Mouse (Mus musculus): ENCODE results near the gene Zfp764. TPM values are rescaled to one million over a fixed set of nuclear protein-coding genes. Genes with fewer than 3 reads are reported as not detected.
"Not testable (repeated sequence)": the region's sequence is repeated elsewhere in the genome, so short reads cannot be mapped to it uniquely, and the experiment has no call there.

The Zfp764 gene
- polyA plus RNA-seq, 1 experiment, result 0.31 TPM

DNA sequence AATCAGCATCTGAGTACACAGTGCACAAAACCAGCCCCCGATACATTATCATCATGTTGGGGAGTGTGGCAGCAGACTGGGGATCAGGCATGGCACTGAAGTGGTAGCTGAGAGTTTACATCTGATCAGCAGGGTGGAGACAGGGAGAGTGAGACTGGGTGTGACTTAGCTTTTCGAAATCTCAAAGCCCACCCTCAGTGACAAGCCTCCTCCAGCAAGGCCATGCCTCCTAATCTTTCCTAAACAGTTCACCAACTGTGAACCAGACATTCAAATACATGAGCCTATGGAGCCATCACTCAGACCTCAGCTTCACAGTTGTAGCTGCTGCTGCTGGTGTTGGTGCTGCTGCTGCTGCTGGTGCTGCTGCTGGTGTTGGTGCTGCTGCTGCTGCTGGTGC is 4.8 kb upstream of the Zfp764 start:
- Histone ChIP-seq H3K36me3 (ENCODE audit: control insufficient read depth, insufficient read depth, low read length) (no peaks in the 10 kb centered on the region), H3K4me3 (ENCODE audit: control insufficient read depth, low read depth, low read length) (peak overlapping the region; percentile 16; the same call in 1 of the 2 replicates), H3K4me1 (ENCODE audit: control insufficient read depth, insufficient read depth, low read length) (peaks cover 4% of the 10 kb centered on the region)

DNA sequence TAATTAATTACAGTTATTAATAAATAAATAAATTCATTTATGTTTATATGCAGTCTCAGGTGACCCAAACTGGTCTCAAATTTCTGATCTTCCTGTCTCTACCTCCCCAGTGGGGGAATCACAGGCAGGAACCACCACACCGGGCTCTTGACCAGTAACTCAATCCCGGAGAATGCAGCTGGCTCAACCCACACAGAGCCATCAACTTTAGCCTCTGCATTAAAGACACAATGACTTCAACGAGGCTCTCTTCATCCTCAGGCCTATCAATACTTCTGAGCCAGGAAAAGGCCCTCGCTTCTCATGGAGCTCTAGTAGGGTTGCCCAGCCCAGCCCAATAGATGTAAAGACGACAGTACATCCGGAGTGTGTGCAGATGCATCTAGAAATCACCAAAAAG is 2.5 kb downstream of the Zfp764 start:
- H3K27ac ChIP-seq (ENCODE audit: control insufficient read depth, insufficient read depth, low read depth, low read length); H3K4me1 ChIP-seq (ENCODE audit: control insufficient read depth, insufficient read depth, low read length); H3K4me3 ChIP-seq (ENCODE audit: control insufficient read depth, low read depth, low read length); H3K36me3 ChIP-seq (ENCODE audit: control insufficient read depth, insufficient read depth, low read length); H3K27me3 ChIP-seq (ENCODE audit: control insufficient read depth, insufficient read depth, low read length): not testable (repeated sequence)

More for the DNA sequence above, 4.8 kb upstream of the Zfp764 start:
- no peak overlapping the region for H3K27ac ChIP-seq (ENCODE audit: control insufficient read depth, insufficient read depth, low read depth, low read length)
- no peak for TF ChIP-seq CTCF (IDR thresholded peaks at IDR 0.05; ENCODE audit: control insufficient read depth, insufficient read depth, insufficient replicate concordance, low read depth, low read length)
- TF ChIP-seq POLR2A (IDR thresholded peaks at IDR 0.05; ENCODE audit: control insufficient read depth, low read depth, low read length), result no peak
- no peaks in the 10 kb centered on the region for H3K27me3 ChIP-seq (ENCODE audit: control insufficient read depth, insufficient read depth, low read length)

DNA sequence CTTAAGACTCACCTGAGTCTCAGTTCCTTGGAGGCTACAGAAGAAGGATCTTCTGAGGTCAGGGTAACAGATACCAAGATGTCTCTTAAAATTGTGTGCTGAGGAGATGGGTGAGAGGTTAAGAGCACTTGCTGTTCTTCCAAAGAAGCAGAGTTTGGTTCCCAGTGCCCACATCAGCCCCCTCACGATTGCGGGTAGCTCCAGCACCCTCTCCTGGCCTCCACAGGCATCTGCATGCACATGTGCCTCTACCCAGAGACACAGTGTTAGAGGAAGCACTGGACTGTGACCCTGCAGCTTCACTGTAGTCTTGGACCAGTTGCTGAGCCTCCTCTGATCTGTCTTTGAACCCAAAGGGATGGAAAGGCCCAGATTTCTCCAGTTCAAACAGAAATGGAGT is 3.6 kb downstream of the Zfp764 start:
- no peak for TF ChIP-seq CTCF (IDR thresholded peaks at IDR 0.05; ENCODE audit: control insufficient read depth, insufficient read depth, insufficient replicate concordance, low read depth, low read length)
- TF ChIP-seq POLR2A (IDR thresholded peaks at IDR 0.05; ENCODE audit: control insufficient read depth, low read depth, low read length), result no peak
- no peak overlapping the region for H3K4me3 ChIP-seq (ENCODE audit: control insufficient read depth, low read depth, low read length)
- no peak overlapping the region for H3K27ac ChIP-seq (ENCODE audit: control insufficient read depth, insufficient read depth, low read depth, low read length)
- no peaks in the 10 kb centered on the region for H3K36me3 ChIP-seq (ENCODE audit: control insufficient read depth, insufficient read depth, low read length)
- no peaks in the 10 kb centered on the region for H3K27me3 ChIP-seq (ENCODE audit: control insufficient read depth, insufficient read depth, low read length)
- peaks cover 8% of the 10 kb centered on the region for H3K4me1 ChIP-seq (ENCODE audit: control insufficient read depth, insufficient read depth, low read length)

DNA sequence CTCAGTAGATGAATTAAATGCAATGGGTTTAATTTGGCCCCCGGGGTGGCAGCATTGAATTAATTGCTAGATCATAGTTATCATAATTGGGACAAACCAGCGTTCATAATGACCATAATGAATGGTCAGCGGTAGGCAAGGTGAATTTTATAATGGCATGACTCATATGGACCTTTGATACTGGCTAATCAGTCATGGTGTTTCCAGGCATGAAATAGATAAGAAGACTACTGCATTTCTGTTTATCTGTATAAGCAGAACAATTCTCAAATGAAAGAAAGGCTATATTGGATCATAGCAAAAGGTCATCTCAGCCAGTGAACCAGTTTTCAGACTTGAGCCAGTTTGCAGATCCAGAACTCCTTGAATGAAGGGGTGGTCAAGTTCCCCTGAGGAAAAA is 6.3 kb downstream of the Zfp764 start:
- no peaks in the 10 kb centered on the region for H3K4me1 ChIP-seq (ENCODE audit: control insufficient read depth, insufficient read depth, low read length)
- no peak for TF ChIP-seq POLR2A (IDR thresholded peaks at IDR 0.05; ENCODE audit: control insufficient read depth, low read depth, low read length)
- no peak for TF ChIP-seq CTCF (IDR thresholded peaks at IDR 0.05; ENCODE audit: control insufficient read depth, insufficient read depth, insufficient replicate concordance, low read depth, low read length)
- H3K27ac ChIP-seq (ENCODE audit: control insufficient read depth, insufficient read depth, low read depth, low read length), result no peak overlapping the region
- H3K4me3 ChIP-seq (ENCODE audit: control insufficient read depth, low read depth, low read length), result no peak overlapping the region
- H3K36me3 ChIP-seq (ENCODE audit: control insufficient read depth, insufficient read depth, low read length), result no peaks in the 10 kb centered on the region
- no peaks in the 10 kb centered on the region for H3K27me3 ChIP-seq (ENCODE audit: control insufficient read depth, insufficient read depth, low read length)

DNA sequence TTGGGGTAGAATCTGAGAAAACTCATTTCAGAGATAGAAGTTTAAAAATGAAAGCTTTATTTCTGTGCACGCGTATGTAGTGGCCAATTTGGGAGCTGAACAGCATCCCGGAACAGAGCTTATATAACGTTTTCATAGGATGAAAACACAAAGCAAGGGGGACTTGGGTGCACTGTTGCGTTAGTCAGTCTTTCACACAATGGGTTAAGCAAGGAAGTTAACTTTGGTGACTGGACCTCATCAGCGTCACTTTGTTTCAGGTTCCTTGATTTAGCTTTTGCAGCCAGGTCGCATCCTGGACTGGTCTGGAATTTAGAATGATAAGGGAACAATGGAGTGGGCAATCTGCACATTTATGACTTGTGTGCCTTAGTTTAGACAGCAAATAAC is 12.7 kb downstream of the Zfp764 start:
- Histone ChIP-seq H3K27me3 (ENCODE audit: control insufficient read depth, insufficient read depth, low read length) (no peaks in the 10 kb centered on the region), H3K4me1 (ENCODE audit: control insufficient read depth, insufficient read depth, low read length) (peaks cover 15% of the 10 kb centered on the region), H3K4me3 (ENCODE audit: control insufficient read depth, low read depth, low read length) (peak overlapping the region; percentile 96), H3K27ac (ENCODE audit: control insufficient read depth, insufficient read depth, low read depth, low read length) (peak overlapping the region; percentile 25; the same call in 1 of the 2 replicates), H3K36me3 (ENCODE audit: control insufficient read depth, insufficient read depth, low read length) (no peaks in the 10 kb centered on the region)
- no peak for TF ChIP-seq POLR2A (IDR thresholded peaks at IDR 0.05; ENCODE audit: control insufficient read depth, low read depth, low read length)
- TF ChIP-seq CTCF (IDR thresholded peaks at IDR 0.05; ENCODE audit: control insufficient read depth, insufficient read depth, insufficient replicate concordance, low read depth, low read length), result no peak

DNA sequence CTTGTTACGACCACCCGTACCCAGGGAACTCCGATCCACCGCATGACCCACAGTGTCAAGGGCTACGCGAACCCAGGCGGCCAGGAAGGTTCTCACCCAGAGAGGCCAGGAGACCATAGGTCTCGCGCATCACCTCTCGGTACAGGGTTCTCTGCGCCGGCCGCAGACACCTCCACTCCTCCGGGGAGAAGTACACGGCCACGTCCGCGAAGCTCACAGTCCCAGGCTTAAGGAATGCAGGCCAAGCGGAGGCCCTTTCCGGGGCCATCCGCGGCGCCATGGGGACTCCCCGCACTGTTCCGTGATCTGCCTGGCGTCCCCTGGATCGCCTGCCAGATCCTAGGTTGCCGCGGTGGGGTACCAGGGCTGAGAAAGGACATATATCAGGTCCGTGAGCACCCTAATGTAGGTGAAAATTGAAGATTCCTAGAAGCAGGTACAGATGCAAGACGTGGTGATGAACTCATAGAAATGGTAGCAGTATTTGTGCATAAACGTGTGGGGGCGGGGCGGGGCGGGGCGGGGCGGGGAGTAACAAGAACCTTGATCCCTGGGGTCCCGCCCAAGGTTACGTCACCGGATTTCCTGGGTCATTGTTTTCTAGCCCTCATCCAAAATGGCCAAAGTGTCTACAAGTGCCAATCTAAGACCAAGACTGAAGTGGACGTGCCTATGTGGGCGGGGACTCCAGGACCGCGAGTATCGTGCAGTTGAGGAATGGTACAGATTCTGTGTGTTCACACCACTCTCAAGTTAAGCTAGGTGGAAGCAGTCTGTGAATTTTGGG is 13.3 kb downstream of the Zfp764 start, which contains the start of gene E430018J23Rik:
TSS of gene E430018J23Rik (minus strand) at position 473 of the 787 bp plus-strand sequence.
- Histone ChIP-seq H3K4me3 (ENCODE audit: control insufficient read depth, low read depth, low read length) (peak within 1 kb of the TSS; percentile 96), H3K27ac (ENCODE audit: control insufficient read depth, insufficient read depth, low read depth, low read length) (peak within 1 kb of the TSS; percentile 84), H3K36me3 (ENCODE audit: control insufficient read depth, insufficient read depth, low read length) (no peaks in the 10 kb centered on the region), H3K27me3 (ENCODE audit: control insufficient read depth, insufficient read depth, low read length) (no peaks in the 10 kb centered on the region), H3K4me1 (ENCODE audit: control insufficient read depth, insufficient read depth, low read length) (peaks cover 15% of the 10 kb centered on the region)
- TF ChIP-seq CTCF (IDR thresholded peaks at IDR 0.05; ENCODE audit: control insufficient read depth, insufficient read depth, insufficient replicate concordance, low read depth, low read length) (no peak), POLR2A (IDR thresholded peaks at IDR 0.05; ENCODE audit: control insufficient read depth, low read depth, low read length) (peak; percentile 72)

DNA sequence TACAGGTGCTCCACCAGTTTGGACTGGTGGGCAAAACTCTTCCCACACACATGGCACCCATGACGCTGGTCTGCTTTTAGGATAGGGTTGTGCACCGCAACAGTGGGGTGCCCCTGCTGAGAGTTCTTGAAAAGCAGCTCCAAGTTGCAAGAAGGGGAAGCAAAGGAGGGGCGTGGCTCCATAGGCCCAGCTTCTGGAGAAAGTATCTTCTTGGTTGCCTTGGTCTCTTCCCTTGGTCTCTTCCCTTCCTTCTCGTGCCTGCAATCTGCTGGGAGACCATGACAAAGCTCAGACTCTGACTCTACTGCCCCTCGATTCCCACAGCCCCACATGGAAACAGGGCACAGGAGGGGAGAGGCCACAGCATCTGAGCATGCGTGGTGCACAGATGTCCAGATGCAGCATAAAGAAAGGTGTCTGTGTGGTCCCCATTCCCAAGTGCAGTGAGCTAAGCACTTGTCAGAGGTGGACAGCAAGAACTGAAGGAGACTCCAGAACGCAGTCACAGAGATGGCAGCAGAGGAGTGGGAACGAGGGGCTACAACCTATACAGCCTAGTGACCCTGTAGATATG is 14.3 kb downstream of the Zfp764 start:
- TF ChIP-seq CTCF (IDR thresholded peaks at IDR 0.05; ENCODE audit: control insufficient read depth, insufficient read depth, insufficient replicate concordance, low read depth, low read length) (no peak), POLR2A (IDR thresholded peaks at IDR 0.05; ENCODE audit: control insufficient read depth, low read depth, low read length) (peak; percentile 21; the same call in 1 of the 2 replicates)
- Histone ChIP-seq H3K27ac (ENCODE audit: control insufficient read depth, insufficient read depth, low read depth, low read length) (no peak overlapping the region), H3K4me1 (ENCODE audit: control insufficient read depth, insufficient read depth, low read length) (peaks cover 15% of the 10 kb centered on the region), H3K4me3 (ENCODE audit: control insufficient read depth, low read depth, low read length) (peak overlapping the region; percentile 96), H3K27me3 (ENCODE audit: control insufficient read depth, insufficient read depth, low read length) (no peaks in the 10 kb centered on the region), H3K36me3 (ENCODE audit: control insufficient read depth, insufficient read depth, low read length) (no peaks in the 10 kb centered on the region)

Data from testis, adult 2 months (tissue).